Mouse (Mus musculus) megakaryocyte, embryonic 14.5 days (primary cell): Measurements from ENCODE around the gene Sorbs2.

ENCODE experiments used
- FLI1 ChIP-seq: IDR thresholded peaks from 2 replicates; pipeline ENCODE4 v1.6.1; 2012; ENCODE audit warnings: low read length, inconsistent platforms, mixed read lengths
- GATA1 ChIP-seq: IDR thresholded peaks from 3 replicates; pipeline ENCODE4 v1.6.1; 2012; ENCODE audit warnings: mixed read lengths, low read length, inconsistent platforms, borderline replicate concordance

DNA sequence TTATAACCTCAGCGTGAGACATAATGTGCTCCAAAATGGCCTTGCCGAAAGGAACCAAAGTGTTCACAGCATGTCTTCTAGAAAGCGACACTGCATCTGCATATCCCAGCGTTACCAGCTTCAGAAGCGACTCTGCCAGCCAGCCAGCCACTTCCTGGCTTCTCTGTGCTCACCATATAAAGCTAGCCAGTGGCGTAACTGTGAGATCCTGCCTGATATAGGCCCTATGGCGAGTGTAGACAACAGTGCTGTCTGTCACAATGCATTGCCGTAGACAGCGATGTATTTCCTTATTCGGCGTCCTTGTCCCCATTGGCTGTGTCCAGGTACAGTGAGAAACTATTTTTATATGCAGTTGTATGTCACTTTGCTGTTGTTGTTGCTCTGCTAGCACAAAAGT, 258.6 kb downstream of the Sorbs2 start:
- TF ChIP-seq GATA1 (no peak), FLI1 (no peak)
